Mouse (Mus musculus): ENCODE results near the gene Ptpn13.

Ptpn13 gene

GRCm38 (mm10) chr5:103595394-103596226 is 170.6 kb downstream of the Ptpn13 start:
- DNase-seq (ENCODE audit: low spot score in 2 of 2), result no peak

GRCm38 (mm10) chr5:103596467-103597146 is 171.6 kb downstream of the Ptpn13 start:
- no peak for DNase-seq (ENCODE audit: low spot score in 2 of 2)

- no peak for DNase-seq (ENCODE audit: low spot score in 2 of 2)
Measured at GRCm38 (mm10) chr5:103597604-103598003, 172.6 kb downstream of the Ptpn13 start.

GRCm38 (mm10) chr5:103598264-103598663 is 173.3 kb downstream of the Ptpn13 start:
- DNase-seq (ENCODE audit: low spot score in 2 of 2), result no peak

- no peak for DNase-seq (ENCODE audit: low spot score in 2 of 2)
Measured at GRCm38 (mm10) chr5:103598881-103599280, 173.9 kb downstream of the Ptpn13 start.

GRCm38 (mm10) chr5:103603115-103603893 is 178.3 kb downstream of the Ptpn13 start:
- DNase-seq (ENCODE audit: low spot score in 2 of 2), result no peak

- no peak for DNase-seq (ENCODE audit: low spot score in 2 of 2)
Measured at GRCm38 (mm10) chr5:103605707-103606106, 180.7 kb downstream of the Ptpn13 start.

- DNase-seq (ENCODE audit: low spot score in 2 of 2), result no peak
Measured at GRCm38 (mm10) chr5:103610148-103610547, 185.2 kb downstream of the Ptpn13 start.

- no peak for DNase-seq (ENCODE audit: low spot score in 2 of 2)
Measured at GRCm38 (mm10) chr5:103610856-103611472, 186.0 kb downstream of the Ptpn13 start.

- no peak for DNase-seq (ENCODE audit: low spot score in 2 of 2)
Measured at GRCm38 (mm10) chr5:103612316-103612715, 187.3 kb downstream of the Ptpn13 start.

GRCm38 (mm10) chr5:103614356-103614755 is 189.4 kb downstream of the Ptpn13 start:
- no peak for DNase-seq (ENCODE audit: low spot score in 2 of 2)

- no peak for DNase-seq (ENCODE audit: low spot score in 2 of 2)
Measured at GRCm38 (mm10) chr5:103617191-103617590, 192.2 kb downstream of the Ptpn13 start.

- DNase-seq (ENCODE audit: low spot score in 2 of 2), result no peak
Measured at GRCm38 (mm10) chr5:103620301-103620973, 195.4 kb downstream of the Ptpn13 start.

GRCm38 (mm10) chr5:103622321-103622720 is 197.3 kb downstream of the Ptpn13 start:
- DNase-seq (ENCODE audit: low spot score in 2 of 2), result no peak

GRCm38 (mm10) chr5:103624831-103625230 is 199.8 kb downstream of the Ptpn13 start:
- DNase-seq (ENCODE audit: low spot score in 2 of 2), result no peak

- DNase-seq (ENCODE audit: low spot score in 2 of 2), result no peak
Measured at GRCm38 (mm10) chr5:103628499-103628898, 203.5 kb downstream of the Ptpn13 start.

GRCm38 (mm10) chr5:103629111-103629764 is 204.2 kb downstream of the Ptpn13 start, which contains the start of gene Slc10a6:
Gene Slc10a6, minus strand, starts transcription at chr5:103629403.
- DNase-seq (ENCODE audit: low spot score in 2 of 2), result peak in 1 of 2 experiments; percentile 15

- DNase-seq (ENCODE audit: low spot score in 2 of 2), result no peak
Measured at GRCm38 (mm10) chr5:103629854-103630580, 205.0 kb downstream of the Ptpn13 start.

- no peak for DNase-seq (ENCODE audit: low spot score in 2 of 2)
Measured at GRCm38 (mm10) chr5:103637162-103637561, 212.2 kb downstream of the Ptpn13 start.

- DNase-seq (ENCODE audit: low spot score in 2 of 2), result no peak
Measured at GRCm38 (mm10) chr5:103644167-103644566, 219.2 kb downstream of the Ptpn13 start.

All from spleen, postnatal 10 days (tissue).